Mouse (Mus musculus): ENCODE measurements around the gene Bag1. TPM values are rescaled to one million over a fixed set of nuclear protein-coding genes. Genes with fewer than 3 reads are reported as not detected.

Gene Bag1
- polyA plus RNA-seq (2012), result 354 and 451 TPM in 2 replicates

GRCm38 (mm10) chr4:40948160-40948708, at the start of gene Bag1, which contains the start of gene Chmp5:
TSS of gene Bag1 (minus strand) at chr4:40948294.
TSS of gene Chmp5 (plus strand) at chr4:40948407.

GRCm38 (mm10) chr4:40970842-40971701, 23.0 kb upstream of the Bag1 start, which contains the start of gene Nfx1:
TSS of gene Nfx1 (plus strand) at chr4:40970906.

GRCm38 (mm10) chr4:40919785-40920184, 28.3 kb downstream of the Bag1 start, which contains the start of gene Spink4:
TSS of gene Spink4 (plus strand) at chr4:40920052.

Other genes starting within 250 kb of the Bag1 start
- gene Aptx, start 245.1 kb downstream of the Bag1 start, polyA plus RNA-seq (2012), result 5.2 TPM in 2 replicates
- 213 and 225 TPM in 2 replicates for gene Dnaja1, start 226.1 kb downstream of the Bag1 start, polyA plus RNA-seq (2012)
- 6.7 and 9.0 TPM in 2 replicates for gene Smu1, start 190.4 kb downstream of the Bag1 start, polyA plus RNA-seq (2012)
- gene B4galt1, start 94.3 kb downstream of the Bag1 start, polyA plus RNA-seq (2012), result 31.7 and 42.7 TPM in 2 replicates
- not detected in 2 replicates for gene Spink4, start 28.2 kb downstream of the Bag1 start, polyA plus RNA-seq (2012)
- gene Chmp5, start 113 bp upstream of the Bag1 start, polyA plus RNA-seq (2012), result 3.5 and 3.8 TPM in 2 replicates
- 27.5 and 28.9 TPM in 2 replicates for gene Nfx1, start 22.6 kb upstream of the Bag1 start, polyA plus RNA-seq (2012)
- 0.07 and 0.09 TPM in 2 replicates for gene Aqp7, start 99.8 kb upstream of the Bag1 start, polyA plus RNA-seq (2012)
- 0.11 and 0.29 TPM in 2 replicates for gene Aqp3, start 149.9 kb upstream of the Bag1 start, polyA plus RNA-seq (2012)
- gene Nol6, start 176.2 kb upstream of the Bag1 start, polyA plus RNA-seq (2012), result 60.4 and 73.0 TPM in 2 replicates
- gene Ube2r2, start 187.4 kb upstream of the Bag1 start, polyA plus RNA-seq (2012), result 40.7 and 46.9 TPM in 2 replicates

All from megakaryocyte-erythroid progenitor cell, adult 5 weeks (primary cell).